Mouse (Mus musculus): Measurements from ENCODE around the gene Dhdh. TPM values are rescaled to one million over a fixed set of nuclear protein-coding genes. Genes with fewer than 3 reads are reported as not detected.
"Not testable (repeated sequence)": the region's sequence is repeated elsewhere in the genome, so short reads cannot be mapped to it uniquely, and the experiment has no call there.

Dhdh gene
- polyA plus RNA-seq, 1 experiment from 2014 or later: 2.2 TPM

- peak overlapping the region; percentile 47 for H3K4me3 ChIP-seq (ENCODE audit: low read length)
- H3K27ac ChIP-seq (ENCODE audit: low read length): peak overlapping the region; percentile 95
- WGBS: 62% methylated on average over 7 of the region's 7 CpGs
- H3K36me3 ChIP-seq (ENCODE audit: control insufficient read depth, insufficient read depth, low read length): peaks cover 9% of the 10 kb centered on the region
- no peaks in the 10 kb centered on the region for H3K27me3 ChIP-seq (replicated peaks; ENCODE audit: control insufficient read depth, insufficient read depth, low read length)
- peak overlapping the region; percentile 54 for H3K4me2 ChIP-seq (ENCODE audit: low read depth, low read length)
- H3K4me1 ChIP-seq (ENCODE audit: control insufficient read depth, insufficient read depth, low read length): peaks cover 32% of the 10 kb centered on the region
- peak overlapping the region; percentile 69 for H3K9ac ChIP-seq (ENCODE audit: low read depth, low read length)
- ATAC-seq: peak; percentile 11
- no peaks in the 10 kb centered on the region for H3K9me3 ChIP-seq (ENCODE audit: control insufficient read depth, low read length)
These were observed 28.2 kb downstream of the Dhdh start for GRCm38 (mm10) chr7:45460377-45460776.

GRCm38 (mm10) chr7:45459564-45460140 lies 29.0 kb downstream of the Dhdh start, which contains the start of gene Ftl1:
TSS of gene Ftl1 (minus strand) at chr7:45459884.
- peak within 1 kb of the TSS; percentile 82 for H3K4me3 ChIP-seq (ENCODE audit: low read length)
- peak; percentile 88 for ATAC-seq
- H3K4me2 ChIP-seq (ENCODE audit: low read depth, low read length): peak within 1 kb of the TSS; percentile 67
- peaks cover 29% of the 10 kb centered on the region for H3K4me1 ChIP-seq (ENCODE audit: control insufficient read depth, insufficient read depth, low read length)
- peak within 1 kb of the TSS; percentile 77 for H3K9ac ChIP-seq (ENCODE audit: low read depth, low read length)
- H3K27ac ChIP-seq (ENCODE audit: low read length): peak within 1 kb of the TSS; percentile 95
- H3K9me3 ChIP-seq (ENCODE audit: control insufficient read depth, low read length); H3K27me3 ChIP-seq (replicated peaks; ENCODE audit: control insufficient read depth, insufficient read depth, low read length): not testable (repeated sequence)
- WGBS: under 1% methylated on average over 31 of the region's 37 CpGs
- H3K36me3 ChIP-seq (ENCODE audit: control insufficient read depth, insufficient read depth, low read length): peaks cover 13% of the 10 kb centered on the region

DNA sequence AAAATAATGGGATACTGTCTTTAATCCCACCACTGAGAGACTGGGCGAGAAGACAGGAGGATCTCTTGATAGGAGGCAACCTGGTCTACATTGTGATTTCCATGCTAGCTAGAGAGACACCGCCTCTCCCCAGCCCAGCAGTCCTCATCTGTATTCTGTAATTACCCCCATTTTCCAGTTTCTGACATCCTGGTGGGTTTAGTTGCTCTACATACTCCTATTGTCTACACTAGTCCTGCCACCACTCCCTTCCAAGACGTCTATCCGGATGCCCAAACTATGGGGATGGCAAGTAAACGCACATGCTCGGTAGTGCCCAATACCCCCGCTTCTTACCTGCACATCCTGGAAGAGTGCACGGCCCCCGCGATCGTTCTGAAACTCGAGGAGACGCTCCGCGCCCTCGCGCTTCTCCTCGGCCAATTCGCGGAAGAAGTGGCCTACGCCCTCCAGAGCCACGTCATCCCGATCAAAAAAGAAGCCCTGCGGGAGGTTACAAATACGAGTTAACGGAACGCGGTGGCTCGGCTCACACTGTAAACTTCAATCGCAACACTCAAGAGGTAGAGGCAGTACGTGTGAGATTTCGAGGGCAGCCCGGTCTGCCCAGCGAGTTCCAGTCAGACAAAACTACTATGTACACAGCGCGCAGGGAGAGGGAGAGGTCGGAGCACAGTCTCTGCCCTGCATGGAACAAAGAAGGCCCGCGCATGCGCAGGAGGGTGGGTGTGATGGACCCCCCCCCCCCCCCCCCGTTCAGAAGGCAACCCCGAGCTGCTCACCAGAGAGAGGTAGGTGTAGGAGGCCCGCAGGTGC lies 29.6 kb downstream of the Dhdh start:
- peak overlapping the region; percentile 67 for H3K4me2 ChIP-seq (ENCODE audit: low read depth, low read length)
- ATAC-seq: peak; percentile 49
- H3K4me1 ChIP-seq (ENCODE audit: control insufficient read depth, insufficient read depth, low read length): peaks cover 29% of the 10 kb centered on the region
- peak overlapping the region; percentile 77 for H3K9ac ChIP-seq (ENCODE audit: low read depth, low read length)
- peak overlapping the region; percentile 82 for H3K4me3 ChIP-seq (ENCODE audit: low read length)
- H3K9me3 ChIP-seq (ENCODE audit: control insufficient read depth, low read length): no peaks in the 10 kb centered on the region
- H3K27me3 ChIP-seq (replicated peaks; ENCODE audit: control insufficient read depth, insufficient read depth, low read length): no peaks in the 10 kb centered on the region
- H3K36me3 ChIP-seq (ENCODE audit: control insufficient read depth, insufficient read depth, low read length): peaks cover 17% of the 10 kb centered on the region
- WGBS: under 1% methylated on average over 43 of the region's 43 CpGs
- H3K27ac ChIP-seq (ENCODE audit: low read length): peak overlapping the region; percentile 92

DNA sequence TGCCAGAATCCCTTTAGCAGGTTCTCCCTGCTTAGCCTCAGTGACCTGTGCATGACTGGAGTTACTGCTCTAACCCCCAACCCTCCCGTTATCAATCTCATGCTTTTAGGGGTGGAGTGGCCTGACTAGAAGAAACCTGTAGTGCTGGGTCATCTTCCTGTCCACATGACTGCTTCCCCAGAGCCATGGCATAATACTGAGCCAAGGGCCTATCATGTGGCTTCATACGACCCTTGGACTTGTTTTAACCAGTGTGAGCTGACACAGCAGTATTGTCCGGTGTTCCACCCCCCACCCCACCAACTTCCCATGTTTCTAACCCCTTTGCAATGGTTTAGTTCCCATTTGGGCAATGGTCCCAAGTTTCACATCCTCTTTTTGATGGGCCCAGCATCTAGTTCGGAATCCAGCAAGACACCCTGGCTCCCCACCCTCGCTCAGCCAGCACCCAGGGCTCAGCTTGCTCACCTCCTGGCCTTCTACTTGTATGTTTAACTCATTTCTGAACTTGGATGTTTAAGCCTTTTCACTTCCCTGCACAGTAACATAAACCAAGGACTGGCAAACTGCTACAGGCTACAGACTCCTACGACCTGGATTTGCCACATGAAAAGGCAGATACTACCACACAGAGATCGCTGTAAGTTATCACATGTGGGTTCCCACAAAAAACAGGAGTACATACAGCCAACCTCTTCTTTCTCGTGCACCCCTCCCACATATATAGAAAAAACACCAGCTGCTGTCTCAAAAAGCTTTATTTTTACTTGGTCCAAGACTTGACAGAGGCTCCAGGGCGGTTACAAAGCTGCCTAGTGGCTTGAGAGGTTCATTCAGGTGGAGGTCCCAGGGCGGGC lies 31.2 kb downstream of the Dhdh start:
- Histone ChIP-seq H3K27me3 (replicated peaks; ENCODE audit: control insufficient read depth, insufficient read depth, low read length) (no peaks in the 10 kb centered on the region), H3K36me3 (ENCODE audit: control insufficient read depth, insufficient read depth, low read length) (peaks cover 17% of the 10 kb centered on the region), H3K4me3 (ENCODE audit: low read length) (peak overlapping the region; percentile 82), H3K4me2 (ENCODE audit: low read depth, low read length) (peak overlapping the region; percentile 67), H3K9me3 (ENCODE audit: control insufficient read depth, low read length) (no peaks in the 10 kb centered on the region), H3K9ac (ENCODE audit: low read depth, low read length) (peak overlapping the region; percentile 77), H3K27ac (ENCODE audit: low read length) (peak overlapping the region; percentile 92), H3K4me1 (ENCODE audit: control insufficient read depth, insufficient read depth, low read length) (peaks cover 29% of the 10 kb centered on the region)
- WGBS: 51% methylated on average over 10 of the region's 10 CpGs
- peak; percentile 39 for ATAC-seq

GRCm38 (mm10) chr7:45456721-45457203 lies 31.8 kb downstream of the Dhdh start:
- no peaks in the 10 kb centered on the region for H3K27me3 ChIP-seq (replicated peaks; ENCODE audit: control insufficient read depth, insufficient read depth, low read length)
- H3K27ac ChIP-seq (ENCODE audit: low read length): peak overlapping the region; percentile 92
- H3K9me3 ChIP-seq (ENCODE audit: control insufficient read depth, low read length): no peaks in the 10 kb centered on the region
- no peak overlapping the region for H3K4me3 ChIP-seq (ENCODE audit: low read length)
- H3K36me3 ChIP-seq (ENCODE audit: control insufficient read depth, insufficient read depth, low read length): peaks cover 17% of the 10 kb centered on the region
- peak overlapping the region; percentile 77 for H3K9ac ChIP-seq (ENCODE audit: low read depth, low read length)
- peaks cover 25% of the 10 kb centered on the region for H3K4me1 ChIP-seq (ENCODE audit: control insufficient read depth, insufficient read depth, low read length)
- no peak for ATAC-seq
- peak overlapping the region; percentile 67 for H3K4me2 ChIP-seq (ENCODE audit: low read depth, low read length)
- 34% methylated on average over 9 of the region's 9 CpGs for WGBS

DNA sequence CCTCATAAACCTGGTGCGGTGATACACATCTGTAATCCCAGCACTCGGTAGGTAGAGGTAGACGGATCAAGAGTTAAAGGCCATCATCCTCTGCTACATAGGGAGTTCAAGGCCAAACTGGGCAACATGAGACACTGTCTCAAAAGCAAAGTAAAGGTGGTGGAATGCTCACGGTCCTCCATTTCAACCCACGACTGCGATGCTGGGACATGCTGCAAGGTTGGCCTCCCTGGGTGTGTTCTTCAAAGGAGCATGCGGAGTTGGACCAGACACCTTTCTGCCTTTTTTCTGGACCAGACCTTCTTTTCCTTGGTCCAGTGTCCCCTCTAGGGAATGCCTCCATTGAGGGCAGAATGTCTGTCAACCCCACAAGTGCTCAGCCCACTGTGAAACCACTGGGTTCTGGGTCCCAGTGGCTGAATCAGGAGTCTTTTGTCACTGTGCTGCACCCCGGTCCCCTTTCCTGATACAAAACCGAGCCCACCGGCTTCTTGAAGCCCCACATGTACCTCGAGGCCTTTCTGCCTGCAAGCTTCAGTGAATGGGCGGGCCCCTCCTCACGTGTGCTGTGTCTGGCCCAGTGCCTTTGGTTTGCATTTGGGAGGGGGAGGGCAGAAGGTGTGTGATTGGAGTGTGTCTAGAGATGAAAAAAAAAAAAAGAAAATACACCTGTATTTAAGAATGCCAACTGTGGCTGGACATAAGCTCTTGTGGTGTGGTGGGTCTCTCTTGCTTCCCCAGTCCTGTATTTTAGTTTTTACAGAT lies 32.5 kb downstream of the Dhdh start:
- H3K27ac ChIP-seq (ENCODE audit: low read length): peak overlapping the region; percentile 33; the same call in 1 of the 2 replicates
- WGBS: 72% methylated on average over 13 of the region's 13 CpGs

DNA sequence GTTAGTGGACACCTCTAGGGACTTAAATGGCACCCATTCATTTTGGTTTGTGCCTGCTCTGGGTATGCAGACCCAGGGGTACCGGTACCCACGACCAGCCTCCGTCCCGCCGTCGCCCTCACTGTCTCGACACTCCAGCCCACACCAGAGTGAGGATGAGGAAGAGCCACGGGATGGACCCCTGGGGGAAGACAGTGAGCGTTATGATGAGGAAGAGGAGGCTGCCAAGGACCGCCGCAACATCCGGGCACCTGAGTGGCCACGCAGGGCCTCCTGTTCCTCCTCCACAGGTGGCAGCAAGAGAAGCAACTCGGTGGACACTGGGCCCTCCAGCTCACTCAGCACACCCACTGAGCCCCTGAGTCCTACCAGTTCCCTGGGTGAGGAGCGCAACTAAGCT lies 33.6 kb downstream of the Dhdh start:
- no peak for ATAC-seq
- 88% methylated on average over 15 of the region's 15 CpGs for WGBS
- Histone ChIP-seq H3K9me3 (ENCODE audit: control insufficient read depth, low read length) (no peaks in the 10 kb centered on the region), H3K36me3 (ENCODE audit: control insufficient read depth, insufficient read depth, low read length) (peaks cover 17% of the 10 kb centered on the region), H3K9ac (ENCODE audit: low read depth, low read length) (no peak overlapping the region), H3K27me3 (replicated peaks; ENCODE audit: control insufficient read depth, insufficient read depth, low read length) (no peaks in the 10 kb centered on the region), H3K4me2 (ENCODE audit: low read depth, low read length) (no peak overlapping the region), H3K4me3 (ENCODE audit: low read length) (no peak overlapping the region), H3K27ac (ENCODE audit: low read length) (no peak overlapping the region), H3K4me1 (ENCODE audit: control insufficient read depth, insufficient read depth, low read length) (peaks cover 10% of the 10 kb centered on the region)

More for the DNA sequence above, 32.5 kb downstream of the Dhdh start:
- Histone ChIP-seq H3K4me3 (ENCODE audit: low read length) (no peak overlapping the region), H3K9ac (ENCODE audit: low read depth, low read length) (0 out of 2 replicates have a peak overlapping the region, but pooled peaks have one; percentile 19), H3K4me2 (ENCODE audit: low read depth, low read length) (no peak overlapping the region), H3K4me1 (ENCODE audit: control insufficient read depth, insufficient read depth, low read length) (peaks cover 21% of the 10 kb centered on the region), H3K9me3 (ENCODE audit: control insufficient read depth, low read length) (no peaks in the 10 kb centered on the region), H3K36me3 (ENCODE audit: control insufficient read depth, insufficient read depth, low read length) (peaks cover 17% of the 10 kb centered on the region), H3K27me3 (replicated peaks; ENCODE audit: control insufficient read depth, insufficient read depth, low read length) (no peaks in the 10 kb centered on the region)
- ATAC-seq: no peak

GRCm38 (mm10) chr7:45451344-45451982 lies 37.1 kb downstream of the Dhdh start:
- Histone ChIP-seq H3K27ac (ENCODE audit: low read length) (no peak overlapping the region), H3K4me1 (ENCODE audit: control insufficient read depth, insufficient read depth, low read length) (no peaks in the 10 kb centered on the region), H3K27me3 (replicated peaks; ENCODE audit: control insufficient read depth, insufficient read depth, low read length) (no peaks in the 10 kb centered on the region), H3K9ac (ENCODE audit: low read depth, low read length) (no peak overlapping the region), H3K4me2 (ENCODE audit: low read depth, low read length) (no peak overlapping the region), H3K9me3 (ENCODE audit: control insufficient read depth, low read length) (no peaks in the 10 kb centered on the region), H3K36me3 (ENCODE audit: control insufficient read depth, insufficient read depth, low read length) (peaks cover 10% of the 10 kb centered on the region), H3K4me3 (ENCODE audit: low read length) (no peak overlapping the region)
- ATAC-seq: peak; percentile 82
- 60% methylated on average over 23 of the region's 23 CpGs for WGBS
